Mouse (Mus musculus) spleen, postnatal 10 days (tissue): ENCODE measurements around the gene Ezr.

Experiments used
- DNase-seq, 2 experiments: peaks; one replicate each; pipeline ENCODE4 v3.0.0; 2021 to 2022; ENCODE audit warnings: low spot score in 2 of 2

Gene Ezr

DNA sequence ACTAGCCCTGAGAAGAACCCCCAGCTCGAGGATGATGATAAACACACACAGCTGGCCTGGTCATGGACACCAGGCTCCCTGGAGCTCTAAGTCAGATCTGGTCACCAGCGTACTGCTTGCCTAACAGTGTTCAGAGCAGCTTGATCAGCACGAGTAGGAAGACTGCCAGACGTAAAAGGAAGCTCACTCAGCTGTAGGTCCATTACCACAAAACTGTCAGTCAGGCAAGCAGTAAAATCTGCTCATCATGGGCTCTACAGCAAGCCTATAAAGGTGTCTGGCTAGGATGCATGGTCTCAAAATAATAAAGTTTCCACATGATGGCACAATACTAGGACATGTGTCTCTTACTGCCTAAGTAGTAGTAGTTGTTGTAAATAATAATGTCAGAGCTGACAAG is 13.0 kb downstream of the Ezr start:
- no peak for DNase-seq

DNA sequence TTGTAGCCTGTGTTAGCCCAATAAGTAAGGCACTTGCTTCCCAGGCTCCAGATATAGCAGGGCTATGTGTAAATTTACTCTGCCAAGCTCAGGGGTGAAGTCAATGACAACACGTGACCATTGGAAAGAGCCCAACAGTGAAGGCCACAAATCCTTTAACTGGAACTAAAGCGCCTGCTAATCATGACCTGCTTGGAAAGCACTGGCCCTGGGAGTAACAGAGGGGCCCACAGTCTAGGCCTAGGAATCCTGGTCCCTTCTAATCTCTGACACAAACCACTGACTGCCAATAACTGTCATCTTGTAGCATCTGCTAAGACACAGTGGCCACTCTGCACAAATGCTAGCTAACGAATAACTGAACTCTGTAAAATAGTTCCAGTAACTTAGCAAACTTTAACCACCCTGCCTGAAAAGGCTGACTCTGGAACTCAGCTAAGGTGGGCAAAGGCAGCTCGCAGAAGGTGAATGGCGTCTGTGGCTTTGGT is 14.2 kb downstream of the Ezr start:
- DNase-seq = no peak

DNA sequence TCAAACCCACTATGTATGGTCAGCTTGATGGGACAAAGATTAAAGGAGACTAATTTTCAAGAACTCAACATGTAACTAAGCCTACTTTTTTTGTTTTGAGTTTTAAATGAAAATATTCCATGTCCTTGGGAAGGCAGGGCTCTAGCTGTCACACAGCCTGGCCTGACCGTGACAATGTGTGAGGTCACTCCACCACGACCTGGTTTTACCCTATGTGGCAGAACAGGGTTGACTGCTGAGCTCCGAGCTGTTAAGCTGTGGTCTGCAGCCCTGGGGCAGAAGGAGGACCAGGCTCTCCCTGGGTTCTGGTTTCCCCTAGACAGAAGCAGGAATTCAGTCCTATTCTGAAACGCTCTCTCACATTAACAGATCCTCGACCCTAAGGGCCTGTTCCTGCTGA is 14.8 kb downstream of the Ezr start:
- DNase-seq = no peak

DNA sequence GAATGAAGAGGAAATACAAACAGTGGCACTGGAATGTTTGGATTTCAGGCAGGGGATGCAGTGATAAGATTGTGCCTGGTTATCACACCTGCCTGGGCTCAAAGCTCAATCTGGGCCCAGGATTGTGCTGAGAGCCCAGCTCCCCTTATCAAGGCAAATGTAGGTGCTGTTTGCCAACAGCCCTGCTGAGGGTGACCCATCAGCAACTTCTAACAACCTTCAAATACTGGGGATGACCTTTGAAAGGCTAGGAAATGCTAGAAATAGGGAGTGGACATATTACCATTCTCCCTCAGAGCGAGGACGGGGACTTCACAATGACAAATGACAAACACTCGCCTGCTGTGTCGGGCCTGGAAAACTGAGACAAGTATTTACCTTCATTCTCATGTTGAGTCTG is 15.8 kb downstream of the Ezr start:
- no peak for DNase-seq

DNA sequence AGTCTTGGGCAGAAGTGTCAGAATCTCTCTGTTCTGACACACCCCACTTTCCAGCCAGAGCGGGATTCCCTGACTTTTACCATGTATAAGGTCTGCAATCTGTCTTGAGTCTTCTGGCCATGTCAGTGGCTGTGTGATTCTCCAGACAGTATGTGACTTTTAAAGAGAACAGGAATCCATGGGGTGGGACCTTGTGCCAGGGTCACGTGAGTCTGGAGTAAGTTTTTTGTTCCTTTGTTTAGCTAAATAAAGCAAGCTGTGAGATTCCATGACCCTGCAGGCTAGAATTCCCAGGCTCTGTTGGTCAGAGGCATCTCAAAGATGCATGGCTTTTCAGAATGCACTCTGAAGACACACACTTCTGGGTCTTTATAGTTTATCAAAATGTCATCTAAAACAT is 16.7 kb downstream of the Ezr start:
- DNase-seq = no peak

DNA sequence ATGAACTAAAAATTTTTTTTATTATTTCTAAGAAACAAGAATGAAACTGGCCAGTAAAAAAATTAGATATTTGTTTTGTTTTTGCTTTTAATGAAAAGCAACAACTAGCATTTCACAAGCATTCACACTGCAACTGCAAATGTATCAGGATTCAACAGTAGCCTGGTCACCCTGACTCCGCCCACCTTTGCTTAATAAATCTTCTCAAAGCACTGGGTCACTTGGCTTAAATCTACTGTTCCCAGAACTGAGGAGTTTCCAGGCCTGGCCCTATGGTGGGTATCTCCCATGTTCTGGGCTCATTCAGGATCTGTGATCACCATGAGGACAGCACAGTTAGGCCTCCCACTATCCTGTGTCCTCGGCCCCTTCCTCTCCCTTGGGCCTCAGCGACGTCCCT is 17.9 kb downstream of the Ezr start:
- no peak for DNase-seq

DNA sequence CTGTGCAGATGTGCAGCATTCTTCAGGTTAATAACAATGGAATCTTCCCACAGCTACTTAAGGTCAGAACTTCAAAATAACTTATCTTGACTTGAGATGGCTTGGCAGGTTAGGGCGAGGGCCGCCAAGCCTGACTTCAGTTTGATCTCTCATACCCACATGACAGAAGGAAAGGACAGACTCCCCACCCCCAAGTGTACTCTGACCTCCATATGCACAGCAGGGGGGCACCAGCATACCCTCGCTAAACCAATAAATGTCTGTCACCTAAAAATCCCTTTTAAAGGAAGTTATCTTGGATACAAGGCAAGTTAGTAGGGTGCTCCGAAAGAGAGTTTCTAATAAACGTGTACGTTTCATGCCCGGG is 18.4 kb downstream of the Ezr start:
- no peak for DNase-seq

DNA sequence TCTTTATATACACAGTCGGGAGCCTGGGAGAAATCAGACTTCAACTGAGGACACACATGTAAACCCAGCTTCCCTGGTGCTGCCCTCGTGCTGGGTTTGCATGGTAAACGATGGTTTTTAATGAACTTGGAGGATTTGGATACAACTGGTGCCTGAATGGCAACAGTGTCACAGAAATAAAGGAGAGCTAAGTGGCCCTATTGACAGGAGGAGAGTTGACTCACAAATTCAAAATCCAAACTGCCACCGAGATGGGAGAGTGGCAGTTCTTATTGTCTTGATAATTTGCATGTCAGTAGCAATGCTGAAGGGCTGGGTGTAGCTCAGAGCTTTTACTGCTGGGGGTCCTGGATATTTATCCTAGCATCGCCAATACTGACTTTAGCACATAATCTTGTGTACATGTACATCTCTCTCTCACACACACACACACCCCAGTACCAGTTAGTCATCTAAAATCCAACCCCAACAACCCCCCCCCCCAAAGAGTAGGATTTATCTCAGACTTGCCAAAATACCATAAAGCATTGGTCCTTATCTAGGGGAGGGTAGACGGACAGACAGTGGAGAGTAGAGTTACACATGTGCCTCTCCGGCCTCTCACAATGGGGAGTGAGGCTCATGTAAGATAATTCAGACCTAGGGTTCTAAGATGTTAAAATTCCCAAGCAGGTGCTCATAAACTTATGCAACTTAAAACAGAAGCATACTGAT is 18.9 kb downstream of the Ezr start:
- DNase-seq = no peak

DNA sequence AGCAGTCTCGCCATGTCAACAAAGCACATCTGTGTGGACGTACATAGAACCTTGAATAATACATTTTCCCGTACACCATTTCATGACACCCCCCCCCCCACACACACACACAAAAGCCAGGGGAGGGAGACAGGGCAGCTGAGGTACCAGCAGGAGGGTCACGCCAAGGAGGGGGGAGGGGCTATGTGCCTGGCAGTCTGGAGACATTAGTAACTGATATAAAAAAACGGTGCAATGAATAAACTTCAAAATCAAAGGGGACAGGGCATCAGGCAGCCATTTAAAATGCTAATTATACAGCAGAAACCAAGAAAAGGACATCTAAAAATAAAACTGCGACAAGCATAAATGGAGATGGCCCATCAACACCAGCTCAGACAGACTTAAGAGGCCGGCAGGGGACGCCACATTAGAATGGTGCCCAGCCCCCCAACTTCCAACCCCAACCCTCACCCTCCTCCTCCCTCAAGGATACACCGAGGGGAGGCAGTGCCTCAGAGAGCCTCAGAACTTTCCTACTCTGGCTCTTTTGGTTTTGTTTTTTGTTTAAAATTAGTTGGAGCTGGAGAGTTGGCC is 22.8 kb downstream of the Ezr start:
- no peak for DNase-seq

DNA sequence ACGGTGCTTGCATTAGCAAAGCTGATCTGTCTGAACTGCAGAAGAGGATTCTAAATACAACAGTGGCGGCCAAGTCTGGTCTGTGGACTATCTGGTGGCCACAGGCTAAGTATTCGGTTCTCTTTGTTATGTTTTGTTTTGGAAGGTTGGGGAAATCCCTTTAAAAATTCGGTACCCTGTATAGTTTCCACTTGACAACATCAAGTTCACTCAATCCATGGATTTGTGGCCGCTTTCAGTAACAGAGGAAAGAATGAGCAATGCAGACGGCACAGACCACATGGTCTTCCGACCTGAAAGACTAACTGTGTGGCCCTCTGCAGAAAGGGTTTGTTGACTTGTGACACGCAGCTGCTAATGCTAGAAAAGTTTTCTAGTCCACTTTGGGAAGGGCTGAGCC is 23.7 kb downstream of the Ezr start:
- no peak for DNase-seq

DNA sequence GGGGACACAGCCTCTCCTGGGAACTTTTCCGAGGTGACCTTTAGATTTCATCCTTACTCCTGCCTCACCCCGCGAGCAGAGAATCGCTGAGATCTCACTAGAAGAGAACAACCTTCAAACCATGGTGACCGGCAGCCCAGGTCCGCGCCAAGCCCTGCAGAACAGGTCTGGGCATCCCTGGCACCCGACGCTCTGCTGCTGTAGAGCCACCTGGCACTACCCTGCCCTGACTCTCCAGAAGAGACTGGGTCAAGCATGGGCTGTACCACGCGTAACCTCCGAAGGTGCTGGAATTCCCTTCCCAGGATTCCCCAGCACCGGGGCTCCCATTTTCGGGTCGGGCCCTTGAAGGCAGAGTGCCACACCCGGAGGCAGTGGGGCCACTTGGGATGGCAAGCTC is 24.7 kb downstream of the Ezr start:
- no peak for DNase-seq

DNA sequence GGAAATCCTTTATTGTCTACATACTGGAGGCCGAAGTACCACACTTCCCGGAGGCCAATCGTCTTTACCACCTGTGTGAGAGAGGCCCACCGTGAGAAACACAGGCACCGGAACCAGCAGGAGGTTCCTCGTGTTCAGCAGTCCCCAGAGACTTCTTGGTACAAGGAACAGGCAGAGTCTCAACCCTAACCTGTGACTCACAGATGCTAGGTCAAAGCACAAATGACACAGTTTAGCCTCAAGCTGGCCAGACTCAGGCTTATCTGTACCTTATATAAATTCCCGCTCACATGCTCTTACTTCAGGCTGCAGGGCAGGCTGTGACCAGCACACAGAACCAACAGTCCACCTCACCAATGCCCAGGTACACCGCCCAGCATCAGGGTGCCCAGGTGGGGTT is 26.7 kb downstream of the Ezr start:
- no peak for DNase-seq

DNA sequence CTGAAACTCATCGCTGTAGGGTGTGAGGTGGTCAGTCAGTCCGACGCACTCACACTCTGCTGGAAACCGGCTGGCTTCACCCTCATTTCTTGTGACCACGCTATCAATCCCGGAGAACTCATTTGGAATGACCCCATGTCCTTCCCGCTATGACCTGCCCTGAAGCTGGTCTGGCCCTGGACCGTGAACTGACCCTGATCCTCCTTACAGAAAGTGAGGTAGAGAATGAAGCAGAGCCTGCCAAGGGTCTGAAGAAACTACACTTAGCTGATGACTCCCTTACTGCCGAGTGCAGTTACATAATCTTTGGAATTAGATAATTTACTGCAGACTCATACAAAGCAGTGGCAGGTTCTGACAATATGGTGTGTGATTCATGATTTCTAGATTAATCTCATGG is 27.4 kb downstream of the Ezr start:
- no peak for DNase-seq

DNA sequence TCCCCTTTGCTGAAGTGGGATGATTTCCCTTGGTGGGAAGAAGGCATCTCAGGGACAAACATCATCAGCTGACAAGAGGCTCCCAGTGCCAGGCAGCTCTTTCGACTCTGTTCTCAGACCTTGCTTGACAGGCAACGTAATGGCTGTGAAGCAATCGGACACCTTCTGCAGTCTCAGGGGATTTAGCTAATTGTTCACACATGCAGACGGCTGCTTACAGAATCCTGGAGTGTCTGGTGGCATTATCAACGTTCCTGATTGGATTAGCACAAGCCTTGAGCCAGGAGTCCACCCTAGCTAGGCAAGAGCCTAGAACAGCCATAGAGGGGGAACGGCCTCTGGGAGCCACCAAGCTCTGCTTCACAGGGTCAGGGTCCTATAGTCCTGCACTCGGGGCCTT is 30.2 kb downstream of the Ezr start:
- DNase-seq = no peak

DNA sequence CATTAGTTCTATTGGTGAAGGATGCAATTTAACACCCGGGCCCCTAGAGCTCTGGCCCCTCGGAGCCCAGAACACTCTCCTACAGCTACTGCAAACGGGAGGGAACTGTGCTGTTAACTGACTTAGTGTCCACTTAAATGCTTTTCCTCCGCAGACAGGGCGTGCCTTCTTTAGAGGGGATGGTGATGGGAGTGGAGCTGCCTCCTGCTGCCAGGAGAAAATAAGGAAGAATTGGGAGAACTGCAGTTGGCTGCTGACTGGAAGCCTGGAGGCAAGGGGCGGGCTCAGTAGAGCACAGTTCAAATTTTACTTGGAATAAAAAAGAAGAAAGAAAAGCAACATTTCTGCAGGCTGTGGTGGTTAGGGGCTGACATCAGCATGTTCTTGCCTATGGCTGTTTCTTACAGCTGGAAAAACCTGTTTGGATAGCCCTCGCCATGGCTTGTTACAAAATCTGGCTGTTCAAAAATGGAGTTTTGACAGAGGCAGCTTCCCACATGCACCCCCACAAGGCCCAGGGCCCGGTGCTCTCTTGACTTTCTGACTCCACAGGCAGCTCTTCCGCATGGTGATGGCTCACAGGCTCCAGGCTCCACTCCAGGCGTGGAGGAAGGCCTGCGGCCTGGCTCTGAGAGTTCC is 31.2 kb downstream of the Ezr start:
- DNase-seq = no peak

DNA sequence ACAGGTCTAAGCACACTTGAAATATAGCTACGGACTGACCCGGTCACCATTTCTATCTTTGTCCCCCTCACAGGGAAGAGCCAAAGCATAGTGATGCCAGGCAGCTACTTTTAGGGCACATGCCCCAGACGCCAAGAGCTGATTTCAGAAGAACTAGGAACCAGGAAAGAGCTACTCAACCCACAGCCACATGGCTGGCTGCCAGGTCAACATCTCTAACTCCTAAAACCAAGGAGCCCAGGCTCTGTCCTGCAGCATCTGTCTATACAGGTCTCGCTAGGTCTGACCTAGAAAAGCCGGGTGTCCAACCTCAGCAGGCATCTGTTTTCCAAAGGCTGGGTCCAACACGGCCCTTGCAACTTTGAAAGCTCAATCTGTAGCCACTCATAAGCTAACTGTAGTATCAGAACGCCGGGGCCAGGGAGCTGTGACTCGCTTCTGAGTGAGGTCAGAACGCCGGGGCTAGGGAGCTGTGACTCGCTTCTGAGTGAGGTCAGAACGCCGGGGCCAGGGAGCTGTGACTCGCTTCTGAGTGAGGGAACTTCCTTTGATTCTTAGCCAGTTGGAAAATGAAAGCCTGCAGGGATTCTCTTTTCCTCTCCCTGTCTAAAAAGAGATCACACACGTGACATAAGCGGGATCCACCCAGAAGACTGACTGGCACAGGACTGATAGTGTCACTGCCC is 33.7 kb downstream of the Ezr start:
- DNase-seq = no peak

DNA sequence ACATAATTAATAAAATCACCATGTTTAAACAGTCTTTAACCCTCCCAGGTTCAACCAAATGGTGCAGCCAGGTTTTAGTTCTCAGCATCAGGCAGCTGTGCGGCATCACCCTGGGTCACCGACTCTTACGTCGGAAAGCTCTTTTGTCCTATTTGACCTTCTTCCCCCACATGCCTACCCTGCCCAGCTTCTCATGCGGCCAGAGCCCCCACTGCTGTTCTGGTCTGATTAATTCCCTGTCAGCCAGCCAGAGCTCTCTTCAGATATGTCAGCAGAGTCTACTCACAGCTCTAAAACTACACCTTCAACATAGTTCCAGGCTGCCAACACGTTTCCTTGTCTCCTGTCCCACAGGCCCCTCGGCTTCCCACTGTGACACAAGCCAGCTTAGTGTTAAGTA is 35.1 kb downstream of the Ezr start:
- DNase-seq = no peak

DNA sequence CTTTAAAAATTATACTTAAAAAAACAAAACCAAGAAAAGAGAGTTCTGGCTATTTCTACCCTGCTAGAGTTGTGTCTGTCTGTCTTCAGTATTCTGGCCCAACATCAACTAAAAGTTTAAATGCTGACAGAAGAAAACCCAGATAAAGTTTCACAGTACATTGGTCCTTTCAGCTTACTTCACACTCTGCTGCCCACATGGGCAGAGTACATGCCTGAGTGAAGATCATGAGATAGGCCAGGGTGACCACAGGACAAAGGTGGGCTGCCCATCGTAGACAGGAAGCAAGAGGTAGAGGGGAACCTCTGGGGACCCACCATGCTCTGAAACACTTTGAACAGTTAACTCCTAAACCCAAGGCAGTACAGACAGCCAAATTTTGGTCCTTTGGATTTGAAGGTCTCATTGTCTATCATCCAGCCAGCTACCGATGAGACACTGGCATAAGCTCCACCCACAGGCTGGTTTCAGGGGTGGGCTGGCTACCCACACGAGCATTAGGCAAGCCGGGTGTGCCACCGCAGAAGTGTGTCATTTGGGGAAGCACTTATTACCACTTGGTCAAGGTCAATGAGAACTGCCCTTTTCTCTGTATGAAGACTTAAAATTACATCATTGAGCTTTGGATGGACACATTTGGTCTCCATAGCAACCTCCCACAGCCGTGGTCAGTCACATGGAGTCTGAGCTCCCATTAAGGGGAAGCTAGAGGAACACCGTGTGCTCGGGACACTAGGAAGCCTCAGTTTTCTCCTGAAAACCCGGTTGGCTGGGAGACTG is 35.9 kb downstream of the Ezr start:
- DNase-seq = peak in 1 of 2 experiments; percentile 43

DNA sequence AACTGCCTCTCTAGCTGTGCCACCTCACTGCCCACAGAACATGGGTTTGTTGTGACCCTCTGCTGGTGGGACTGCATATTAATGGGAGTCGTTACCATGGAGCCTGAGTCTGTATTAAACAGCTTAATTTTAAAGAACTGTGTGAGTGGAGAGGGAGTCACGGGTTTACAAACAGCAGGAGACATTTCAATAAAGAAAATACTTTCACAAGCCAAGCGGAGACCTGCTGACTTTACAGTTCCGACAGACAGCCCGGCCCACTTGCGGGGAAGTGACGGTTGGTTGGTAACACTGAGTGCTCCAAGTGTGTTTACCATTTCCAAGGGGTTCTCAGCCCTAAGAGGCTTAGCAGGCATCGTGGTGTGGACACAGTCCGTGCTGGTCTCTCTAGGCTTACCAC is 36.6 kb downstream of the Ezr start:
- no peak for DNase-seq

DNA sequence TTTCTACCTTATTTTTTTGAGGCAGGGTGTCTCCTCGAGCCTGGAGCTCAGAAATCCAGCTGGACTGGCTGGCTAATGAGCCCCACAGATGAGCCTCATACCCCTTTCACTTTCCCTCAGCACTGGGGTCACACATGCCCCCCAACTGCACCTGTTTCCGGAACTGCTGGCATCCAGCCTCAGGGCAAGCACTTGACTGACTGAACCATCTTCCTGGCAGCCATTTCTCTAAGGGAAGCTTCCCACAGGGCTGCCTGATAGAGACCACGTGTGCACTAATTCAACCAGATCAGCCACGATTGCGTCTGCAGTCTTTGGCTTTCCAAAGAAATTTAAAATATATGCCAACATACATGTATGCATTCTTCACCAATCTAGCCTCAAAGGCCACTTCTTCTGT is 37.1 kb downstream of the Ezr start:
- DNase-seq = no peak

DNA sequence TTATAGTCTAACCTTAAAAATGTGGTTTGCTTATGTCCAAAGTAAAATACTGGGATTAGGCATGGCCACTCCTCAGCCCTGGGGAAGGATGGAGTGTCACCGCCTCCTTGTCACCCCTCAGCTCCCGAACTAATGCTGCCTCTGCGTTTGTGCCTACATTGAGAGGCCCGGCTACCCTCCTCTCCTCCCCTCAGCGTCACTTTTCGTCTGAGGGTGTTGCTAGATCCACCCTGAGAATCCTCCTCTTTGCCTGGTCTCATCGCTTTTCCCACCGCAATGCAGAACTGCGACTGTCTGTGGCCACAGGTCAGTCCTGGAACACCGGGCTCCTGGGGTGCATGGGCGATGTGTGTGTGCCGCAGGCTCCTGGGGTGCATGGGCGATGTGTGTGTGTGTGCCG is 37.7 kb downstream of the Ezr start:
- DNase-seq = no peak

DNA sequence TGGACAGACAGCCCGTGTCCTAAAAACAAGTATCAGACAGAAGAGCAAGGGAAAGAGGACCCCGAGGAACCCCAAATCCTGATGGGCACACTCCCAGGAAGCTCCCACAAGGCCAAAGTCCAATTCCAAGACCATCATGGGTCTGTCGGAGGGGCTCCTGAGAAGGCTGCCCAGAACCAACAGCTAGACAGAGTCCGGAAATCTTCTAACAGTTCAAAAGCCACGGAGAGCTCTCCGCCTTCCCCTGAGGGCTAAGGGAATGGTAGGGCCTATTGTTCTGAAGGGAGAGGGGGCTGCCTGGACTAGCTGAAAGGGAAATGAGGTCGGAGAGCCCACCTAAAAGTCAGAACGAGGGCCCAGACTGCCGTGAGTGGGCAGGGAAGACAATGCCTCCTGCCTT is 38.2 kb downstream of the Ezr start:
- DNase-seq = no peak
